Mouse (Mus musculus) ES-Bruce4 (cell line): ENCODE measurements around the gene Hivep3.

Experiments
- CTCF ChIP-seq: IDR thresholded peaks from one replicate; pipeline ENCODE4 v1.8.1; 2011; ENCODE audit warnings: low read depth, low read length
- EP300 ChIP-seq: IDR thresholded peaks from 2 replicates; pipeline ENCODE4 v1.6.1; 2011; ENCODE audit warnings: low read depth, low read length; ENCODE audit not compliant: insufficient read depth
- POLR2A ChIP-seq: IDR thresholded peaks from one replicate; pipeline ENCODE4 v1.8.1; 2011; ENCODE audit warnings: low read length; ENCODE audit not compliant: insufficient read depth

GRCm38 (mm10) chr4:120152648-120153047 is 419.1 kb downstream of the Hivep3 start:
- peak; percentile 56 for TF ChIP-seq CTCF
- no peak for TF ChIP-seq POLR2A
- TF ChIP-seq EP300, result no peak
